Mouse (Mus musculus): ENCODE results near the gene H2-D1. TPM values are rescaled to one million over a fixed set of nuclear protein-coding genes. Genes with fewer than 3 reads are reported as not detected.

The H2-D1 gene
- polyA plus RNA-seq, 1 experiment from 2014 or later = 56.5 TPM

GRCm38 (mm10) chr17:35244999-35245398 is 17.5 kb upstream of the H2-D1 start:
- Histone ChIP-seq H3K4me2 (ENCODE audit: low read depth) (peak overlapping the region; percentile 89), H3K36me3 (ENCODE audit: control insufficient read depth, insufficient read depth, low read length) (peaks cover 44% of the 10 kb centered on the region), H3K4me3 (ENCODE audit: low read depth, low read length) (peak overlapping the region; percentile 82; the same call in 1 of the 2 replicates), H3K27ac (ENCODE audit: low read depth, low read length) (no peak overlapping the region), H3K27me3 (ENCODE audit: control insufficient read depth, insufficient read depth, low read length) (no peaks in the 10 kb centered on the region), H3K4me1 (ENCODE audit: control insufficient read depth, insufficient read depth, low read length) (peaks cover 27% of the 10 kb centered on the region), H3K9me3 (ENCODE audit: control insufficient read depth, low read length) (no peaks in the 10 kb centered on the region), H3K9ac (ENCODE audit: low read length) (no peak overlapping the region)
- ATAC-seq (ENCODE audit: insufficient read depth, low FRiP score, low TSS enrichment) = no peak
- no peak for DNase-seq (ENCODE audit: low spot score)
- 83% methylated on average over 2 of the region's 2 CpGs for WGBS

- Histone ChIP-seq H3K27me3 (ENCODE audit: control insufficient read depth, insufficient read depth, low read length) (no peaks in the 10 kb centered on the region), H3K9ac (ENCODE audit: low read length) (no peak overlapping the region), H3K4me2 (ENCODE audit: low read depth) (peak overlapping the region; percentile 89; the same call in 1 of the 2 replicates), H3K4me3 (ENCODE audit: low read depth, low read length) (no peak overlapping the region), H3K27ac (ENCODE audit: low read depth, low read length) (no peak overlapping the region), H3K9me3 (ENCODE audit: control insufficient read depth, low read length) (no peaks in the 10 kb centered on the region), H3K4me1 (ENCODE audit: control insufficient read depth, insufficient read depth, low read length) (peaks cover 22% of the 10 kb centered on the region), H3K36me3 (ENCODE audit: control insufficient read depth, insufficient read depth, low read length) (peaks cover 50% of the 10 kb centered on the region)
- WGBS = 89% methylated on average over 15 of the region's 15 CpGs
- no peak for ATAC-seq (ENCODE audit: insufficient read depth, low FRiP score, low TSS enrichment)
- no peak for DNase-seq (ENCODE audit: low spot score)
Measured at GRCm38 (mm10) chr17:35245731-35246623, 16.6 kb upstream of the H2-D1 start.

GRCm38 (mm10) chr17:35247144-35247543 is 15.4 kb upstream of the H2-D1 start:
- DNase-seq (ENCODE audit: low spot score) (no peak), ATAC-seq (ENCODE audit: insufficient read depth, low FRiP score, low TSS enrichment) (no peak)
- Histone ChIP-seq H3K36me3 (ENCODE audit: control insufficient read depth, insufficient read depth, low read length) (peaks cover 51% of the 10 kb centered on the region), H3K4me3 (ENCODE audit: low read depth, low read length) (no peak overlapping the region), H3K9ac (ENCODE audit: low read length) (no peak overlapping the region), H3K27ac (ENCODE audit: low read depth, low read length) (no peak overlapping the region), H3K9me3 (ENCODE audit: control insufficient read depth, low read length) (no peaks in the 10 kb centered on the region), H3K27me3 (ENCODE audit: control insufficient read depth, insufficient read depth, low read length) (no peaks in the 10 kb centered on the region), H3K4me2 (ENCODE audit: low read depth) (no peak overlapping the region), H3K4me1 (ENCODE audit: control insufficient read depth, insufficient read depth, low read length) (peaks cover 22% of the 10 kb centered on the region)
- 89% methylated on average over 7 of the region's 7 CpGs for WGBS

- Histone ChIP-seq H3K9ac (ENCODE audit: low read length) (no peak overlapping the region), H3K4me3 (ENCODE audit: low read depth, low read length) (no peak overlapping the region), H3K9me3 (ENCODE audit: control insufficient read depth, low read length) (no peaks in the 10 kb centered on the region), H3K4me1 (ENCODE audit: control insufficient read depth, insufficient read depth, low read length) (peaks cover 16% of the 10 kb centered on the region), H3K4me2 (ENCODE audit: low read depth) (no peak overlapping the region), H3K36me3 (ENCODE audit: control insufficient read depth, insufficient read depth, low read length) (peaks cover 54% of the 10 kb centered on the region), H3K27me3 (ENCODE audit: control insufficient read depth, insufficient read depth, low read length) (no peaks in the 10 kb centered on the region), H3K27ac (ENCODE audit: low read depth, low read length) (no peak overlapping the region)
- no peak for ATAC-seq (ENCODE audit: insufficient read depth, low FRiP score, low TSS enrichment)
- DNase-seq (ENCODE audit: low spot score) = no peak
- WGBS = 93% methylated on average over 14 of the region's 14 CpGs
Measured at GRCm38 (mm10) chr17:35248986-35249385, 13.5 kb upstream of the H2-D1 start.

- Histone ChIP-seq H3K9ac (ENCODE audit: low read length) (no peak overlapping the region), H3K27me3 (ENCODE audit: control insufficient read depth, insufficient read depth, low read length) (no peaks in the 10 kb centered on the region), H3K4me1 (ENCODE audit: control insufficient read depth, insufficient read depth, low read length) (peaks cover 9% of the 10 kb centered on the region), H3K4me3 (ENCODE audit: low read depth, low read length) (no peak overlapping the region), H3K4me2 (ENCODE audit: low read depth) (no peak overlapping the region), H3K27ac (ENCODE audit: low read depth, low read length) (no peak overlapping the region), H3K36me3 (ENCODE audit: control insufficient read depth, insufficient read depth, low read length) (peaks cover 51% of the 10 kb centered on the region), H3K9me3 (ENCODE audit: control insufficient read depth, low read length) (no peaks in the 10 kb centered on the region)
- 91% methylated on average over 19 of the region's 19 CpGs for WGBS
- ATAC-seq (ENCODE audit: insufficient read depth, low FRiP score, low TSS enrichment) (no peak), DNase-seq (ENCODE audit: low spot score) (no peak)
Measured at GRCm38 (mm10) chr17:35249451-35250197, 12.9 kb upstream of the H2-D1 start.

- no peak overlapping the region for H3K27ac ChIP-seq (ENCODE audit: low read depth, low read length)
- no peak overlapping the region for H3K4me3 ChIP-seq (ENCODE audit: low read depth, low read length)
- H3K4me2 ChIP-seq (ENCODE audit: low read depth) = no peak overlapping the region
- no peak for DNase-seq (ENCODE audit: low spot score)
- 94% methylated on average over 3 of the region's 3 CpGs for WGBS
- ATAC-seq (ENCODE audit: insufficient read depth, low FRiP score, low TSS enrichment) = no peak
- H3K4me1 ChIP-seq (ENCODE audit: control insufficient read depth, insufficient read depth, low read length) = 0 out of 2 replicates have a peak, but pooled peaks cover 3% of the 10 kb centered on the region
- peaks cover 44% of the 10 kb centered on the region for H3K36me3 ChIP-seq (ENCODE audit: control insufficient read depth, insufficient read depth, low read length)
- no peak overlapping the region for H3K9ac ChIP-seq (ENCODE audit: low read length)
- no peaks in the 10 kb centered on the region for H3K27me3 ChIP-seq (ENCODE audit: control insufficient read depth, insufficient read depth, low read length)
- H3K9me3 ChIP-seq (ENCODE audit: control insufficient read depth, low read length) = no peaks in the 10 kb centered on the region
Measured at GRCm38 (mm10) chr17:35250348-35251120, 12.0 kb upstream of the H2-D1 start.

GRCm38 (mm10) chr17:35251162-35251719 is 11.3 kb upstream of the H2-D1 start:
- no peak overlapping the region for H3K9ac ChIP-seq (ENCODE audit: low read length)
- 89% methylated on average over 15 of the region's 15 CpGs for WGBS
- H3K4me3 ChIP-seq (ENCODE audit: low read depth, low read length) = no peak overlapping the region
- H3K27ac ChIP-seq (ENCODE audit: low read depth, low read length) = no peak overlapping the region
- H3K27me3 ChIP-seq (ENCODE audit: control insufficient read depth, insufficient read depth, low read length) = no peaks in the 10 kb centered on the region
- no peak for DNase-seq (ENCODE audit: low spot score)
- H3K4me1 ChIP-seq (ENCODE audit: control insufficient read depth, insufficient read depth, low read length) = 0 out of 2 replicates have a peak, but pooled peaks cover 3% of the 10 kb centered on the region
- H3K9me3 ChIP-seq (ENCODE audit: control insufficient read depth, low read length) = no peaks in the 10 kb centered on the region
- peaks cover 42% of the 10 kb centered on the region for H3K36me3 ChIP-seq (ENCODE audit: control insufficient read depth, insufficient read depth, low read length)
- H3K4me2 ChIP-seq (ENCODE audit: low read depth) = no peak overlapping the region
- ATAC-seq (ENCODE audit: insufficient read depth, low FRiP score, low TSS enrichment) = no peak

- Histone ChIP-seq H3K4me2 (ENCODE audit: low read depth) (no peak overlapping the region), H3K36me3 (ENCODE audit: control insufficient read depth, insufficient read depth, low read length) (peaks cover 35% of the 10 kb centered on the region), H3K4me1 (ENCODE audit: control insufficient read depth, insufficient read depth, low read length) (no peaks in the 10 kb centered on the region), H3K27me3 (ENCODE audit: control insufficient read depth, insufficient read depth, low read length) (no peaks in the 10 kb centered on the region), H3K27ac (ENCODE audit: low read depth, low read length) (no peak overlapping the region), H3K9me3 (ENCODE audit: control insufficient read depth, low read length) (no peaks in the 10 kb centered on the region), H3K9ac (ENCODE audit: low read length) (no peak overlapping the region), H3K4me3 (ENCODE audit: low read depth, low read length) (no peak overlapping the region)
- WGBS = 85% methylated on average over 5 of the region's 5 CpGs
- ATAC-seq (ENCODE audit: insufficient read depth, low FRiP score, low TSS enrichment) = no peak
- DNase-seq (ENCODE audit: low spot score) = no peak
Measured at GRCm38 (mm10) chr17:35251981-35252380, 10.5 kb upstream of the H2-D1 start.
